Mouse (Mus musculus): Measurements from ENCODE around the gene Guk1. TPM values are rescaled to one million over a fixed set of nuclear protein-coding genes. Genes with fewer than 3 reads are reported as not detected.

The Guk1 gene
- polyA plus RNA-seq, 1 experiment from 2014 or later: 131 TPM

DNA sequence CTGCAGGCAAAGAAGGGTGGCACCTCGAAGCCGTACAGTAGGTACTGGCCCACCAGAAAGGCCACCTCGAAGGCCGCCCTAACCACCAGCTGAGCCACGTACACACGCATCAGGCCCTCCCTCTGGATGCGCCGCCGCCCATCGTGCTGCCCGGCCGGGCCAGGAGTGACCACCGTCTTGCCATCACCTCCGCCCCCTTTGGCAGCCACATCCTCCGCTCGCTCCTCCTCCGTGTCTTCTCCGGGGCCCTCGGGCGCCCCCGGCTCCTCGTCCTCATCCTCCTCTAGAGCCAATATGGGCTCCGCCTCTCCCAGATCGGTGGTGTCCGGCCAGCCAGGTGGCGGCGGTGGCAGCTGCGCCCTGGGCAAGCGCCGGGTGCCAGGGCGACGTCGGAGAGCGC lies 15.1 kb downstream of the Guk1 start:
- WGBS: 6% methylated on average over 34 of the region's 34 CpGs
- Histone ChIP-seq H3K4me2 (peak overlapping the region; percentile 45), H3K9ac (no peak overlapping the region), H3K9me3 (no peaks in the 10 kb centered on the region), H3K27ac (no peak overlapping the region), H3K36me3 (no peaks in the 10 kb centered on the region), H3K27me3 (peaks cover 60% of the 10 kb centered on the region), H3K4me1 (0 out of 2 replicates have a peak, but pooled peaks cover 10% of the 10 kb centered on the region), H3K4me3 (peak overlapping the region; percentile 24)
- no peak for ATAC-seq (ENCODE audit: borderline replicate concordance, extremely low read depth, low FRiP score, low TSS enrichment)

DNA sequence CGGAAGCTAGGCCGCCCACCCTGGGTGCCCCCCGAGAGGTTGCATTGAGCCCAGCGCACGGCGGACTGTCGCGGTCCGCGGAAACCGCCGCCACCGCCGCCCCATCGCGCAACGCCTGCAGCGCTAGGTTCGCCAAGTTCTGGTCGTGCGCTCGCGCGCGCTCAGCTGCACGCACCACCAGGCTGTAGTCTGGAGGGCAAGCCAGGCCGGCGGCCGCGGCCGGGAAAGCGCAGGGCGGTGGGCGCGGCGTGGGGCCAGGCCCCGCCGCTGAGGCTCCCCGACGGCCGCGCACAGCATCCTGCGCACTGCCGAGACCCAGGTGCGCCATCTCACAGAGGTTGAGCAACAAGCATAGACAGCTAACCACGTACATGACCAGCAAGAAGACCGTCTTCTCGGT lies 15.5 kb downstream of the Guk1 start:
- no peaks in the 10 kb centered on the region for H3K9me3 ChIP-seq
- peak overlapping the region; percentile 24 for H3K4me3 ChIP-seq
- H3K27me3 ChIP-seq: peaks cover 60% of the 10 kb centered on the region
- ATAC-seq (ENCODE audit: borderline replicate concordance, extremely low read depth, low FRiP score, low TSS enrichment): no peak
- no peaks in the 10 kb centered on the region for H3K36me3 ChIP-seq
- H3K4me1 ChIP-seq: 0 out of 2 replicates have a peak, but pooled peaks cover 10% of the 10 kb centered on the region
- H3K27ac ChIP-seq: no peak overlapping the region
- WGBS: 1% methylated on average over 47 of the region's 48 CpGs
- peak overlapping the region; percentile 45 for H3K4me2 ChIP-seq
- H3K9ac ChIP-seq: no peak overlapping the region

DNA sequence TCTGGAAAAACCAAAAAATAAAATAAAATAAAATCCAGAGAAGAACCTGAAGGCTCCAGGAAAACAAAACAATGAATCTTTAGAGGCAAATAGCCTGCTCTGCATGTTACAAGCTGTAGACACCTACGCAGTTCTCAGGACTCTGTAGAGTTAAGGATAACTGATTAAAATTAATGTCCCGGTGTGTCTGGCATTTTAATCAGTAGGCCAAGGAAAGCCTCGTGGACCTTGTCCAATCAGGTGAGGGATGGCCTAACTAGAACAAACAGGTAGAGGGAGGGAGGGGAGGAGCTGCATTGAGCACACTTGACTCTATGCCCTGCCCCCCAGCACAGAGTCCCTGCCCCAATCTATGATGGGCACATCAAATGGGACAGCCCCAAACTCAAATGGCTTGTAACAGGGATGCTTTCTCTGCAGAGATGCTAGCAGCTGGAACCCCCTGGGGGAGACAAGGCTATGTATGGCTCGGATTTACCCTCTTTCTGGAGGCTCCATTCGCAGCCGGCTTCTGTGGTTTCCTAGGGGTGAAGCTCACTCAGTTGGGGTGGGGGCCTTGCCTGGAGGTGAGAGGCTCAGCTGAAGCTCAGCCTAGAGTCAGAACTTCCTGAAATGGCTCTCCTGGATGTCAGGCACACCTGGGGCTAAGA lies 17.7 kb downstream of the Guk1 start:
- no peak for ATAC-seq (ENCODE audit: borderline replicate concordance, extremely low read depth, low FRiP score, low TSS enrichment)
- Histone ChIP-seq H3K4me2 (no peak overlapping the region), H3K9me3 (no peaks in the 10 kb centered on the region), H3K36me3 (no peaks in the 10 kb centered on the region), H3K27me3 (peaks cover 52% of the 10 kb centered on the region), H3K4me3 (no peak overlapping the region), H3K4me1 (0 out of 2 replicates have a peak, but pooled peaks cover 10% of the 10 kb centered on the region), H3K9ac (no peak overlapping the region), H3K27ac (no peak overlapping the region)
- 52% methylated on average over 6 of the region's 6 CpGs for WGBS

DNA sequence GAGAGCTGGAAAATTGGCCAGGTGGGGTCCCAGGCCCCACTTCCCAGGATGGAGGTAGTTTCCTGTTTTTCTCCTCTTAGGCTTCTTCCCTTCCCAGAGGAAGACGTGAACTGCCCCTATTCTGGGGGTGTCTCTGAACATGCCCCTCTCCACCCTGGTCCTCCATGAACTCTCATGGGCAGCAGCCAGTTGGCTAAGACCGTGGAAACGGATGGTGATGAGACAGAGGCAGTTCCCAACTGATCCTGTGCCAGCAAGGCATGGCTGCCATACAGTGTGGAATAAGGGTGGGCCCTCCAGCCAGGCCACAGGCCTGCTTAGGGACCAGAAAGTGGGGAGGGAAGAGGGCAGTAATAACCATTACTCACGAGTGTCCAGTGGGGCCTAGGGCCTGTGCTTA lies 21.5 kb downstream of the Guk1 start:
- Histone ChIP-seq H3K9ac (no peak overlapping the region), H3K9me3 (no peaks in the 10 kb centered on the region), H3K4me3 (no peak overlapping the region), H3K27ac (no peak overlapping the region), H3K27me3 (peaks cover 15% of the 10 kb centered on the region), H3K4me2 (no peak overlapping the region), H3K4me1 (no peaks in the 10 kb centered on the region), H3K36me3 (no peaks in the 10 kb centered on the region)
- WGBS: 61% methylated on average over 4 of the region's 4 CpGs
- ATAC-seq (ENCODE audit: borderline replicate concordance, extremely low read depth, low FRiP score, low TSS enrichment): no peak

DNA sequence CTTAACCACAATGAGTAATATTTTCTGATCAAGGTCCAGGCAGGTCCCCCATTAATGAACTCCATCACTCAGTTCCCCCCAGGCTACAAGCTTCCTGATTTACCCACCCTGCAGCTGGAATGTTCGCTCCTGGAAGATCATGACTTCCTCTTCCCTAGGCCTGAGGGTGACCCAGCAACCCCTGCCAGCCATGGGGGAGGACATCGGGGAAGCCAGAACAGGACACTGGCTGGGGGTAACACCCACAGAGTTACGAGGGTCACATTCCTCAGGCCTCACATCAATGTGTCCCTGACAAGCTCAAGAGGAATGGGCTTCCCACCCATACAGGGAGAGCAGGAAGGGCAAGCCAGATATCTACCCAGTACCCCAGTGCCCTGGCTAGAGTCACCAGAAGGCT lies 22.2 kb downstream of the Guk1 start:
- no peak overlapping the region for H3K27ac ChIP-seq

DNA sequence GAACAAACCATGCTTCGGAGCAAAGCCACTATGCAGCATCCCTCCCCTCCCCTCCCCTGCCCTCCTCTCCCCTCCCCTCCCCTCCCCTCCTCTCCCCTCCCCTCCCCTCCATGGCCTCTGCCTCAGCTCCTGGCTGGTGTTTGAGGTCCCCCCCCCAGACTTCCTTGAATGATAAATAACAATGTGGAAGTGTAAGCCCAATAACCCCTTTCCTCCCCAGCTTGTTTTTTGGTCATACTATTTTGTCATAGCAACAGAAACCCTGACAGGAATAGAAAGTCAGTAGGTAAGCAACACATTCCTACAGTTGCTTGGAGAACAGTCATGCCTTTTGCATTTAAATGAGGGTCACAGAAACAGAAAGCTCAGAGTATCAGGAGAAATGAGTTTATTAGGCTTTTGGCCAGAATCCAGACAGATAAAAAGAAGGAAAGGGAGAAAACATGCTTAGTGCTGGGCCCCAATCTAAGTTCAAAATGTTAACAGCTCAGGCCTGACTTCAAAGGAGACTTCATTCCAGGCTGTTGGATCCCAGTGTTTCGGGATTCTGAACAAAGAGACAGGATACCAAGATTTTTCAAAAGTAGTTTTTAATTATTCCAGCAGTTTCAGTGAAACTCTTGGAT lies 26.3 kb downstream of the Guk1 start:
- WGBS: 50% methylated on average over 2 of the region's 2 CpGs
- no peak overlapping the region for H3K4me3 ChIP-seq
- peaks cover 17% of the 10 kb centered on the region for H3K4me1 ChIP-seq
- no peak overlapping the region for H3K9ac ChIP-seq
- no peaks in the 10 kb centered on the region for H3K36me3 ChIP-seq
- no peak overlapping the region for H3K4me2 ChIP-seq
- ATAC-seq (ENCODE audit: borderline replicate concordance, extremely low read depth, low FRiP score, low TSS enrichment): no peak
- H3K27me3 ChIP-seq: no peaks in the 10 kb centered on the region
- H3K9me3 ChIP-seq: no peaks in the 10 kb centered on the region
- no peak overlapping the region for H3K27ac ChIP-seq

More for the DNA sequence above, 22.2 kb downstream of the Guk1 start:
- H3K9ac ChIP-seq: no peak overlapping the region
- H3K4me3 ChIP-seq: no peak overlapping the region
- H3K4me1 ChIP-seq: no peaks in the 10 kb centered on the region
- no peaks in the 10 kb centered on the region for H3K9me3 ChIP-seq
- 42% methylated on average over 3 of the region's 3 CpGs for WGBS
- no peak overlapping the region for H3K4me2 ChIP-seq
- no peaks in the 10 kb centered on the region for H3K36me3 ChIP-seq
- H3K27me3 ChIP-seq: peaks cover 7% of the 10 kb centered on the region
- ATAC-seq (ENCODE audit: borderline replicate concordance, extremely low read depth, low FRiP score, low TSS enrichment): no peak

DNA sequence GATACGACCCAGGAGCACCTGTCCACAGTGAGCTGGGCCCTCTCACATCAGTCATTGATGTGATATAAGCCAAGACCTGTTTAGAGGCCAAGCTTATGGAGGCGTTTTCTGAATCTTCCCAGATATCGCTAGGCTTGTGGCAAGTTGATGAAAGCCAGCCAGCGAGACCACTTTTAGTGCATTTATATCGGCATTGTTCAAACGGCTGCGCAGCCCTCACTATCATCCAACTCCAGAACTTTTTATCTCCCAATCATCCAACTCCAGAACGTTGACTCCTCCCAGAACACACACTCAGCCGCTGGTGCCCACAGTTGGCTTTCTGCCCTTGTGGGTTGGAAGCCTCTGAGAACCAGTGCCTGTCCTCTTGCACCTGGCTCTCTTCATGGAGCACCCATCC lies 27.6 kb downstream of the Guk1 start:
- WGBS: 75% methylated on average over 9 of the region's 9 CpGs
- no peak for ATAC-seq (ENCODE audit: borderline replicate concordance, extremely low read depth, low FRiP score, low TSS enrichment)
- no peak overlapping the region for H3K9ac ChIP-seq

DNA sequence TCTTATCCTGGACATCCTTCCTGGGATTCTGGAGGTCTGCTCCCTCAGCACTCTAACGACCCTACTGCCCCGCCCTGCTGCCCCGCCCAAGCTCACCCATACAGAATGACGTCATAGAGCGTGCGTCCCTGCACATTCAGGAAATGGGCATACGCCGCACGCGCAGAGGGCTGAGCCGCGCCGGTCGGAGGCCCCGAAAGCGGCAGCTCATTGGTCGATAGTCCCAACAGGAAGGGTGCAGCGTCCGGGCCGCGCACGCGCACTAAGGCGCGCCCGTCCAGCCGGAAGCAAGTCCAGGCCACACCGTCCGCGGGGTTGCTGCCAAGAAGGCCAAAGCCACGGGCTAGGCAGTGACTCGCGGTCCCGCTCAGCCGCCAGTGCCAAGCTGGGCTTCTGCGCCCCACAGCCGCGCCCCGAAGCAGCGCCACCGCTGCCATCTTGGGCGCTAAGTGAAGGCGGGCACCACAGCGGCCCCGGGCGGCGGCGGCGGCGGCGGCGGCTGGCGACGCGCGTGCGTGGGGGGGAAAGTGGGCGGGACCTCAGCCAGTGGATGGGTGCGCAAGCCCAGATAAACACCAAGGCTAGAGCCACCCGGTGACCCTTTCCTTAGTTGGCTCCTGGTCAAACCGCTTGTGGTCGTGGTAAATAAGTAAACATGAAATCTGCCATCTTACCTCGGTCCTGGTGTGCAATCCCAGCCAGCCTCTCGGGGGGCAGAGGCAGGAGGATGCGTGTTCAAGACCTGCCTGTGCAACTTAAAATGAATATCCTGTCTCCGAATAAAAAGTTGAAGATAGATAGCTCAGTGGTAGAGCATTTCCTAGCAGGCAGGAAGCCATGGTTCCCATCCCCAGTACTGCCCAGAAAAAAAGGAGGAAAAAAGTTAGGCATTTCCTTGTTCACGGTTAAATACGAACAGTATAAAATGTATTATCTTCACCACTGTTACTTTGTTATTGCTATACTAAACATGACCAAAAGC lies 28.5 kb downstream of the Guk1 start, which contains the start of gene Iba57:
TSS of gene Iba57 (minus strand) at position 485 of the 982 bp plus-strand sequence.
- peak within 1 kb of the TSS; percentile 83 for H3K9ac ChIP-seq
- WGBS: 2% methylated on average over 67 of the region's 68 CpGs
- H3K4me1 ChIP-seq: peaks cover 17% of the 10 kb centered on the region
- no peaks in the 10 kb centered on the region for H3K27me3 ChIP-seq
- H3K4me3 ChIP-seq: peak within 1 kb of the TSS; percentile 83
- H3K4me2 ChIP-seq: peak within 1 kb of the TSS; percentile 70
- H3K27ac ChIP-seq: peak within 1 kb of the TSS; percentile 100
- no peaks in the 10 kb centered on the region for H3K9me3 ChIP-seq
- H3K36me3 ChIP-seq: 0 out of 2 replicates have a peak, but pooled peaks cover under 1% of the 10 kb centered on the region
- ATAC-seq (ENCODE audit: borderline replicate concordance, extremely low read depth, low FRiP score, low TSS enrichment): peak; percentile 99

More for the DNA sequence above, 27.6 kb downstream of the Guk1 start:
- no peaks in the 10 kb centered on the region for H3K9me3 ChIP-seq
- H3K4me3 ChIP-seq: 0 out of 2 replicates have a peak overlapping the region, but pooled peaks have one; percentile 83
- H3K36me3 ChIP-seq: no peaks in the 10 kb centered on the region
- peak overlapping the region; percentile 100 for H3K27ac ChIP-seq
- H3K4me1 ChIP-seq: peaks cover 17% of the 10 kb centered on the region
- H3K27me3 ChIP-seq: no peaks in the 10 kb centered on the region
- H3K4me2 ChIP-seq: peak overlapping the region; percentile 70

DNA sequence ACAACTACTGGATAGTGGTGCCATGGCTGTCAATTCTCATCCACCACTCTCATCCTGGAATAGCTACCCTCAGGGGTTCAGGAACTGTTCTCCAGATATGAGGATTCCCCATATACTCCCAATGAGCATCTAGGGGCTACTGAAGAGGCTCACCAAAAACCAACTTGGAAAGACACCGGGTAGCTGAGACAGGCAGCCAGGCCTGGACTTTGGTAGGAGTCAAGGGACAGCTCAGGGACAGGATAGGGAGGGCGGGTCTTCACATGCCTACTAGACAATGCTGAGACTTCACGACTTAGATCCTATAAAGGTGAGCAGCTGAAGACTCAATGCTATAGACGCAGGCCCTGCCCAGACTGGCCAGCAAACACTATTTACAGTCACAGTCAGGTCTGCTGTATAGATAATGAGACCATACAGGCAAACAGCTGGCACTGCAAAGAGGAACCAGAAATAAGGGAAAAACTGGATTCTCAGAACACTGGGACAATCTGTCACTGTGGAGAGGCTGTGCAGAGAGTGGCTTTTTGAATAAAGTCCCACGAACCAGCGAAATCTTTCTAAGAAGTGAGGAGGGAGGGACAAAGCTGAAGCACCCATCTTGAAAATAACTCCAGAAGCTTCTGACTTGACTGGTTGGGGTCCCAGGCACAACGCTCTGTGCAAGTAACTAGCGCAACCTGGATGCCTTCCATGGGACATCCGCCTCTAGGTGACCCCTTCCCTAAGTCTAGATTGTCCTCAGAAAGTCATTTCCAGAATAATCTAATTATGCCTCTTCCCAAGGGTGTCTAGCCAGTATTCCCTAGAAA lies 29.4 kb downstream of the Guk1 start:
- Histone ChIP-seq H3K9me3 (no peaks in the 10 kb centered on the region), H3K4me1 (peaks cover 17% of the 10 kb centered on the region), H3K9ac (peak overlapping the region; percentile 83), H3K4me2 (peak overlapping the region; percentile 70), H3K27me3 (no peaks in the 10 kb centered on the region), H3K36me3 (peaks cover 9% of the 10 kb centered on the region; the same call in 1 of the 2 replicates), H3K27ac (peak overlapping the region; percentile 60; the same call in 1 of the 2 replicates), H3K4me3 (peak overlapping the region; percentile 83)
- ATAC-seq (ENCODE audit: borderline replicate concordance, extremely low read depth, low FRiP score, low TSS enrichment): no peak
- whole genome bisulfite sequencing: 47% methylated on average over 9 of the region's 9 CpGs

DNA sequence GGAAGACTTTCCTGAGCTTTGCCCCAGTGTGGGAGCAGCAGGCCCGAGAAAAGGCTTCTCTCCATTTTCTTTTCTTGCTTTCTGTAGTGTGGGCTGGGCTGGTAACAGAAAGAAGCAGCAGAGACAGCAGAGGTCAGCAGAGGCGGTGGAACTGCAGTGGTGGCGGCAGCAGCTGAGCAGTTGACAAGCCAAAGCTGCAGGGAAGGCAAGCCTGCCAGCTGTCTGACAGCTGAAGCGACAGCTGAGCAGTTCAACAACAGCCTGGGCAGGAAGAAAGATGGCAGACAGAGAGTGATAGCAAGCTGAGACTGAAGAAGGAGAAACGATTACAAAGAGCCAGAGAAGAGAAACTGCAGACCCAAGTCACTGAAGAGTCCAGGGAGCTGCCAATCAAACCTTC lies 30.6 kb downstream of the Guk1 start:
- 48% methylated on average over 5 of the region's 5 CpGs for WGBS
- Histone ChIP-seq H3K27ac (no peak overlapping the region), H3K4me3 (no peak overlapping the region), H3K36me3 (peaks cover 9% of the 10 kb centered on the region; the same call in 1 of the 2 replicates), H3K27me3 (no peaks in the 10 kb centered on the region), H3K4me1 (peaks cover 17% of the 10 kb centered on the region), H3K4me2 (no peak overlapping the region), H3K9me3 (no peaks in the 10 kb centered on the region), H3K9ac (no peak overlapping the region)
- ATAC-seq (ENCODE audit: borderline replicate concordance, extremely low read depth, low FRiP score, low TSS enrichment): no peak

DNA sequence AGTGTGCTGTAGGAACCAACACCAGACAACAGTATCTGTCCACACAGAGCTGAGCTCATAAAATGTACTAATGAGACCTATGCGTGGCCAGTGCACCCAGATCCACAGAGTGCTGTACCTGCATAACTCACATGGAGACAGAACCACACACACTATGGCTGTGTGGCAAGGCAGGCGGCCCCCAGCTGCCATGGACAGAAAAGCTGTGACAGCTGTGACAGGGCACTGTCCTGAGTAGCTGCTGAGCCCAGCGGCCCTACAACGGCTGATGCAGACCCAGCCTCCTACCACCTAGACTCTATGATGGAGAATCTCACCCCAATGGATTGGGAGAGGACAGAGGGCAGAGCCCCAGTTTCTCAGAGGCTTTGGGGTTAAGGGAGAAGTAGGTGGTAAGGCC lies 32.5 kb downstream of the Guk1 start:
- no peaks in the 10 kb centered on the region for H3K9me3 ChIP-seq
- WGBS: 85% methylated on average over 4 of the region's 4 CpGs
- H3K4me3 ChIP-seq: no peak overlapping the region
- no peak overlapping the region for H3K27ac ChIP-seq
- H3K27me3 ChIP-seq: no peaks in the 10 kb centered on the region
- peaks cover 17% of the 10 kb centered on the region for H3K4me1 ChIP-seq
- H3K9ac ChIP-seq: no peak overlapping the region
- no peak for ATAC-seq (ENCODE audit: borderline replicate concordance, extremely low read depth, low FRiP score, low TSS enrichment)
- H3K36me3 ChIP-seq: peaks cover 11% of the 10 kb centered on the region; the same call in 1 of the 2 replicates
- no peak overlapping the region for H3K4me2 ChIP-seq
